Mouse (Mus musculus) olfactory bulb, adult 2 months (tissue): ENCODE data around the gene Zkscan4.

Source experiments
- CTCF ChIP-seq: fragments of 200-500 bp; IDR thresholded peaks from 2 replicates; pipeline ENCODE4 v1.5.1; 2012; ENCODE audit warnings: low read depth, mild to moderate bottlenecking, low read length, moderate library complexity; ENCODE audit not compliant: insufficient read depth
- POLR2A ChIP-seq: fragments of 200-500 bp; IDR thresholded peaks from 2 replicates; pipeline ENCODE4 v1.6.1; 2012; ENCODE audit warnings: mild to moderate bottlenecking, low read depth, low read length, moderate library complexity; ENCODE audit not compliant: insufficient read depth

DNA sequence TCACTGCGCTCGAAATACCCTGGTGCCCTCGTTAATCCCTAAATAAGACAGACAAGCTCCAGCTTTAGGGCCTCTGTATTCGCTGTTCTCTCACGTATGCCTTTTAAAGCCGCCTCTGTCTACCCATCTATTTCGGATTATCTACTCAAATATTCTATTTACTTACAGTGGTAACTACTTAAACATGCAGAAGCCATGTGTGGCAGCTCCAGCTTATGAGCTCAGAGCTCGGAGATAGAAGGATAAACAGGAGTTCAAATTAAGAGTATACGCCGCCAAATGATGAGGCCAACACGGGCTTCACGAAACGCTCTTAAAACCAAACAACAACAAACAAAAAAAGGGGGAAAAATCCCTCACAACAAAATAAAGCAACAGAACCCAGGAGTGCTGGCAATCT, 25.7 kb upstream of the Zkscan4 start:
- TF ChIP-seq CTCF (no peak), POLR2A (no peak)
